Mouse (Mus musculus): ENCODE data around the gene Swap70. TPM values are rescaled to one million over a fixed set of nuclear protein-coding genes. Genes with fewer than 3 reads are reported as not detected.

The Swap70 gene
- total and polyA plus RNA-seq, 3 experiments, result 296 to 398 (median 370) TPM

- Histone ChIP-seq H3K4me2 (ENCODE audit: insufficient read depth, low read depth, poor library complexity, severe bottlenecking) (peak overlapping the region; percentile 25), H3K4me1 (ENCODE audit: control insufficient read depth in 1 of 2, insufficient read depth in 2 of 2) (peaks cover 46 to 72% of the 10 kb centered on the region in 2 experiments), H3K27me3 (replicated peaks) (no peaks in the 10 kb centered on the region), H3K4me3 (replicated peaks in 1 of 3; ENCODE audit: low read depth in 2 of 3, low read length in 2 of 3, poor library complexity in 1 of 3) (peak overlapping the region in 1 of 3 experiments; percentile 33), H3K79me2 (replicated peaks; ENCODE audit: control insufficient read depth, extremely low read depth, insufficient read depth, poor library complexity, severe bottlenecking) (no peaks in the 10 kb centered on the region), H3K9ac (ENCODE audit: insufficient read depth, low read depth) (peak overlapping the region; percentile 61), H3K9me3 (replicated peaks; ENCODE audit: low read length) (peaks cover 12% of the 10 kb centered on the region), H3K27ac (ENCODE audit: insufficient read depth, low read depth) (peak overlapping the region; percentile 99), H3K36me3 (replicated peaks in 1 of 2; ENCODE audit: control insufficient read depth in 1 of 2, insufficient read depth in 1 of 2, low read length in 1 of 2) (peaks cover 9 to 30% of the 10 kb centered on the region in 2 experiments)
- in situ Hi-C loops (cut with MboI; ENCODE audit: low pct_ligation_motif_present, low pct_unique_long_range_greater_than_20kb, low sequenced_read_pairs), result loop anchor here (5.0 to 25.0 kb wide), 2 partner anchors 150 to 340 kb away; partner anchors contain the start of gene Adm
- dilution Hi-C loops (cut with MboI; ENCODE audit: extremely low pct_ligation_motif_present, extremely low pct_unique_long_range_greater_than_20kb, low sequenced_read_pairs), result no loop called here
- TF ChIP-seq ZNF384 (IDR thresholded peaks at IDR 0.05; ENCODE audit: low read depth, low read length) (no peak), CHD1 (IDR thresholded peaks at IDR 0.05; ENCODE audit: low read depth, low read length) (no peak), MEF2A (IDR thresholded peaks at IDR 0.05; ENCODE audit: borderline replicate concordance, low read depth, low read length) (no peak; the same call in 1 of the 2 replicates), CHD2 (IDR thresholded peaks at IDR 0.05; ENCODE audit: low read length) (peak; percentile 55; the same call in 1 of the 2 replicates), MXI1 (IDR thresholded peaks at IDR 0.05; ENCODE audit: low read depth, low read length) (no peak; the same call in 1 of the 2 replicates), POLR2A (IDR thresholded peaks at IDR 0.05; ENCODE audit: low read depth, low read length) (no peak; the same call in 1 of the 2 replicates), SIN3A (IDR thresholded peaks at IDR 0.05; ENCODE audit: low read length) (no peak), CTCF (conservative IDR thresholded peaks at IDR 0.05 in 1 of 2, IDR thresholded peaks at IDR 0.05 in 1 of 2; ENCODE audit: low read depth in 2 of 2, low read length in 2 of 2) (no peak), ZKSCAN1 (IDR thresholded peaks at IDR 0.05; ENCODE audit: borderline replicate concordance, low read depth, low read length) (no peak), POLR2AphosphoS2 (IDR thresholded peaks at IDR 0.05; ENCODE audit: low read depth, low read length) (peak; percentile 79; the same call in 1 of the 2 replicates), BHLHE40 (IDR thresholded peaks at IDR 0.05; ENCODE audit: low read depth, low read length) (no peak), MYC (IDR thresholded peaks at IDR 0.05; ENCODE audit: low read depth, low read length) (no peak), TCF12 (IDR thresholded peaks at IDR 0.05; ENCODE audit: low read depth, low read length) (peak; percentile 39; the same call in 1 of the 2 replicates), MAX (IDR thresholded peaks at IDR 0.05; ENCODE audit: low read length) (no peak), E2F4 (IDR thresholded peaks at IDR 0.05; ENCODE audit: insufficient replicate concordance, low read depth, low read length) (no peak), GABPA (IDR thresholded peaks at IDR 0.05; ENCODE audit: insufficient replicate concordance, low read depth, low read length) (no peak), NRF1 (IDR thresholded peaks at IDR 0.05; ENCODE audit: low read depth, low read length) (no peak), HCFC1 (IDR thresholded peaks at IDR 0.05; ENCODE audit: low read depth, low read length) (no peak), USF2 (conservative IDR thresholded peaks at IDR 0.05; ENCODE audit: low read depth, low read length) (no peak), USF1 (IDR thresholded peaks at IDR 0.05; ENCODE audit: low read depth, low read length) (no peak), RCOR1 (conservative IDR thresholded peaks at IDR 0.05; ENCODE audit: low read depth, low read length) (no peak), JUN (IDR thresholded peaks at IDR 0.05; ENCODE audit: insufficient read depth, low read depth, low read length) (no peak), IRF4 (IDR thresholded peaks at IDR 0.05; ENCODE audit: low read depth, low read length) (0 out of 2 replicates have a peak, but pooled peaks have one; percentile 6)
- DNase-seq (ENCODE audit: extremely low read depth), result no peak
These were observed 66.1 kb downstream of the Swap70 start for GRCm38 (mm10) chr7:110287476-110288071.

Data from CH12.LX (cell line).